In genomic region chr7:126946530-126946929, GRCm38 (mm10) we compare ENCODE assay signal across 9 mouse cellular contexts. TPM values are rescaled to one million over a fixed set of nuclear protein-coding genes. Genes with fewer than 3 reads are reported as not detected.
DNase-seq lines count a peak whose midpoint lies in the region; TF ChIP-seq lines count a peak whose summit lies in the region.
"Had no signal": no experiment of that assay in that cellular context is flagged by ENCODE, and none has a peak within 500 bp of the region (broad histone marks: within the 10 kb centered on the region; RNA-seq: fewer than 3 reads in every experiment).

No protein-coding gene starts in this region.

- DNase-seq in embryo, embryonic 10 days (ENCODE audit: low spot score): peak; percentile 68
- DNase-seq in embryo, embryonic 9.5 days (ENCODE audit: extremely low spot score): no peak
- peak; percentile 71 for DNase-seq in left cerebral cortex, postnatal 4 days
- no peak for DNase-seq in left cerebral cortex, postnatal 36 days (ENCODE audit: low spot score in 2 of 2)
- DNase-seq in ES-CJ7 (ENCODE audit: low read depth, low spot score): peak; percentile 71
- DNase-seq in retina, embryonic 14.5 days (ENCODE audit: low spot score): peak; percentile 66
- DNase-seq in urinary bladder, adult 2 months (ENCODE audit: low spot score): no peak

- no peak overlapping the region for H3K4me3 ChIP-seq in embryonic fibroblast, embryonic 13.5 days (ENCODE audit: insufficient read depth, low read length)
- H3K4me3 ChIP-seq: megakaryocyte, embryonic 14.5 days had no signal

- intact Hi-C loops in left cerebral cortex, postnatal 4 days (cut with DNase I): loop anchor here (10.0 kb wide), 1 partner anchor 158 kb away; no protein-coding TSS in a partner anchor
- intact Hi-C loops in left cerebral cortex, postnatal 36 days (cut with DNase I): no loop called here

- TF ChIP-seq CTCF in embryonic fibroblast, embryonic 13.5 days (IDR thresholded peaks at IDR 0.05; ENCODE audit: borderline replicate concordance, insufficient read depth, low read length): peak; percentile 79; the same call in 1 of the 2 replicates

- no peaks in the 10 kb centered on the region for H3K4me1 ChIP-seq in embryonic fibroblast, embryonic 13.5 days (ENCODE audit: control insufficient read depth, insufficient read depth, low read length)

- no peak for TF ChIP-seq POLR2A in embryonic fibroblast, embryonic 13.5 days (IDR thresholded peaks at IDR 0.05; ENCODE audit: low read depth, low read length)

- H3K27ac ChIP-seq in embryonic fibroblast, embryonic 13.5 days (ENCODE audit: insufficient read depth, low read length): no peak overlapping the region

RNA-seq across cellular contexts. Expression of gene Asphd1, which starts 2.9 kb away (rescaled TPM):
- total RNA-seq in left cerebral cortex, postnatal 4 days (2021): 10 to 100 TPM; 26.5 to 31.9 TPM
- total RNA-seq in left cerebral cortex, postnatal 36 days (2021): 10 to 100 TPM; 47.2 to 53.0 TPM
- polyA plus RNA-seq in embryonic fibroblast, embryonic 13.5 days (2011; ENCODE audit: insufficient read length, low read depth, missing spikeins): 0.30 TPM in 1 of 2 replicates, not detected in the other
- not detected in 2 replicates for polyA plus RNA-seq in urinary bladder, adult 2 months (2012; rRNA removed)

RNA-seq across cellular contexts. Expression of gene Sez6l2, which starts 3.8 kb away (rescaled TPM):
- total RNA-seq in left cerebral cortex, postnatal 4 days (2021): 100 to 1,000 TPM; 214 to 235 TPM
- 100 to 1,000 TPM; 413 to 414 TPM for total RNA-seq in left cerebral cortex, postnatal 36 days (2021)
- not detected in 2 replicates for polyA plus RNA-seq in embryonic fibroblast, embryonic 13.5 days (2011; ENCODE audit: insufficient read length, low read depth, missing spikeins)
- 0.65 and 0.72 TPM in 2 replicates for polyA plus RNA-seq in urinary bladder, adult 2 months (2012; rRNA removed)

RNA-seq across cellular contexts. Expression of gene Kctd13, which starts 17.9 kb away (rescaled TPM):
- total RNA-seq in left cerebral cortex, postnatal 4 days (2021): 100 to 1,000 TPM; 151 to 167 TPM
- total RNA-seq in left cerebral cortex, postnatal 36 days (2021): 100 to 1,000 TPM; 149 to 167 TPM
- 9.0 and 9.1 TPM in 2 replicates for polyA plus RNA-seq in embryonic fibroblast, embryonic 13.5 days (2011; ENCODE audit: insufficient read length, low read depth, missing spikeins)
- 16.3 and 16.4 TPM in 2 replicates for polyA plus RNA-seq in urinary bladder, adult 2 months (2012; rRNA removed)

RNA-seq across cellular contexts. Expression of gene Tmem219, which starts 23.8 kb away (rescaled TPM):
- 10 to 100 TPM; 19.4 to 20.8 TPM for total RNA-seq in left cerebral cortex, postnatal 4 days (2021)
- total RNA-seq in left cerebral cortex, postnatal 36 days (2021): 10 to 100 TPM; 22.4 to 25.3 TPM
- polyA plus RNA-seq in embryonic fibroblast, embryonic 13.5 days (2011; ENCODE audit: insufficient read length, low read depth, missing spikeins): 30.7 and 33.6 TPM in 2 replicates
- 41.3 and 46.0 TPM in 2 replicates for polyA plus RNA-seq in urinary bladder, adult 2 months (2012; rRNA removed)

RNA-seq across cellular contexts. Expression of gene Cdipt, which starts 29.2 kb away (rescaled TPM):
- total RNA-seq in left cerebral cortex, postnatal 4 days (2021): 100 to 1,000 TPM in 1 of 2 experiments, 10 to 100 TPM in 1; 92.7 to 104 TPM
- total RNA-seq in left cerebral cortex, postnatal 36 days (2021): 100 to 1,000 TPM; 182 to 199 TPM
- 134 and 139 TPM in 2 replicates for polyA plus RNA-seq in embryonic fibroblast, embryonic 13.5 days (2011; ENCODE audit: insufficient read length, low read depth, missing spikeins)
- polyA plus RNA-seq in urinary bladder, adult 2 months (2012; rRNA removed): 118 and 119 TPM in 2 replicates

Comparison
In these comparisons a context has a peak if more than half of its experiments do, and no peak if none do; other contexts are left out.
1. DNase-seq: peak in embryo, embryonic 10 days (single experiment), left cerebral cortex, postnatal 4 days (single experiment), ES-CJ7 (single experiment) and retina, embryonic 14.5 days (single experiment); none in embryo, embryonic 9.5 days (single experiment), left cerebral cortex, postnatal 36 days (0 of 2) and urinary bladder, adult 2 months (single experiment).